Mouse (Mus musculus): ENCODE measurements around the gene Gchfr. TPM values are rescaled to one million over a fixed set of nuclear protein-coding genes. Genes with fewer than 3 reads are reported as not detected.

Gchfr gene
- total RNA-seq, 2 experiments from 2014 or later = not detected

DNA sequence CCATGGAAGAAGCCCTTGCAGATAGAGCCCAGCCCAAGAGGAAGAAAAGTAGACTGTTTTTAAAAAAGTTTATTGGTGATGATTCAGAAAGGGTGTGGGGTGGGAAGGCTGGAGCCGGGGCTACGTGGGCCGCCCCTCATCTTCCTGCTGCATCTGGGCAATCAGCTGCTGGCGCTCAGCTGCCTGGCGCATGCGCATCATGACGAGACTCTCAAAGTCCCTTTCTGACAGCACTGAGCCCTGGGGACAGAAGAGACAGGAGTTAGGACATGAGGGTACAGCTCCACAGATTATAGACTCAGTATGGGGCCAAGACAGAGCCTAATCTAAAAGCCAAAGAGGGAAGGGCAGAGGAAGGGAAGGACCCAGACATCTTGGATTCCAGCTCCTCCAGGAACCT lies 4.9 kb downstream of the Gchfr start:
- no peak for DNase-seq (ENCODE audit: low spot score in 2 of 2)
- intact Hi-C loops (cut with DNase I) = no loop called here

DNA sequence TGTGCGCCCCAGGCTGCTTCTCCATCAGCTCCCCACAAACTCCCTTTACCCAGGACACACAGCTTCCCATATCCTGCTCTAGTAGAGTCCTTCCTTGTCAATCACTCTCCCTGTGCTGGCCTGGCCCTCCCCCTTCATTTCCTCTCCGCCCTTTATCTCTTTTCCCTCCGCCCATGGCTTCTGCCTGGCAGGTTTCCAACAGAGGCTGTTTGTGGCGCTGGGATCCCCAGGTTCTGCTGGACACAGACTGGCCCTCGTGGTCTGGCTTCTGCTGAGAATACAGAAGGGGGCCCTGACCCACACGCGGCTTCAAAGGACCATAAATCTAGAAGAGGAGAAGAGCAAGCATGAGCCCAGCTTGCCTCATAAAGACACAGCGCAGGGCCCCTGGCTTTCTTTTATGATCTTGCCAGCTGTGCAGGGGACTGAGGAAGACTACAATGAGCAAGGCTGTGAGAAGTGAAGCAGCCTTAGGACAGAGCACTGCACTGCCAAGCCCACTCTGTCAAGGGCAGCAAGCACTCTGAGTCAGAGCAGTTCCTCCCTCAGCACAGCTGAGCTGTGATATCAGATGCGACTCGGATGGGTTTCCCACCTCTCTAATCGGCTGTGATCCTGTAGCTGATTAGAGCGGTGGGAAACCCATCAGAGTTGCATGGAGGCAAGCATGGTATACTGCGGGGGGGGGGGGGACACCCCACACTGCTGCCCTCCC lies 5.4 kb downstream of the Gchfr start:
- DNase-seq (ENCODE audit: low spot score in 2 of 2) = no peak
- intact Hi-C loops (cut with DNase I) = no loop called here

- intact Hi-C loops (cut with DNase I) = no loop called here
- no peak for DNase-seq (ENCODE audit: low spot score in 2 of 2)
Observed at GRCm38 (mm10) chr2:119173991-119174651, 6.5 kb downstream of the Gchfr start, which contains the start of gene Gm14137. Gene Gm14137, plus strand, starts transcription at chr2:119174509.

- intact Hi-C loops (cut with DNase I) = no loop called here
Observed at GRCm38 (mm10) chr2:119174866-119175265, 7.3 kb downstream of the Gchfr start.

DNA sequence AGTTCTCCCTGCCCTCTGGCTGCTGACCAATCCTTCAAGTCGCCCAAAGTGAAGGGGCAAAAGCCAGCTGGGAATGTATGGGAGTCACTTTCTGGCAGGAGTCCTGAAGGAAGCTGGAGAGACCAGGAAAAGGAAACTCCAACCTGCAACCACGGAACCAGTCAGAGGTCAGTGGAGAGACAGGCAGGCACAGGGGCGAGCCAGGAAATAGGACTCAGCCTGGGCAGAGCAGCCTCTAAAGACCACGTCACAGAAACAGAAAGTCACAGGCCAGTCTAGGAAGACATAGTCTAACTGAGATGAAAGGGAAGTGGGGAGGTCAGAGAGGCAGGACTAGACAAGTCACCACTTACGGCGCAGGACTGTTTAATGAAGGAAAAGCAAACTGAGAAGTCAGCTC lies 8.0 kb downstream of the Gchfr start:
- intact Hi-C loops (cut with DNase I) = no loop called here
- DNase-seq (ENCODE audit: low spot score in 2 of 2) = no peak

More at GRCm38 (mm10) chr2:119174866-119175265, 7.3 kb downstream of the Gchfr start:
- DNase-seq (ENCODE audit: low spot score in 2 of 2) = no peak

- no peak for DNase-seq (ENCODE audit: low spot score in 2 of 2)
- intact Hi-C loops (cut with DNase I) = no loop called here
Observed at GRCm38 (mm10) chr2:119176761-119177160, 9.2 kb downstream of the Gchfr start.

DNA sequence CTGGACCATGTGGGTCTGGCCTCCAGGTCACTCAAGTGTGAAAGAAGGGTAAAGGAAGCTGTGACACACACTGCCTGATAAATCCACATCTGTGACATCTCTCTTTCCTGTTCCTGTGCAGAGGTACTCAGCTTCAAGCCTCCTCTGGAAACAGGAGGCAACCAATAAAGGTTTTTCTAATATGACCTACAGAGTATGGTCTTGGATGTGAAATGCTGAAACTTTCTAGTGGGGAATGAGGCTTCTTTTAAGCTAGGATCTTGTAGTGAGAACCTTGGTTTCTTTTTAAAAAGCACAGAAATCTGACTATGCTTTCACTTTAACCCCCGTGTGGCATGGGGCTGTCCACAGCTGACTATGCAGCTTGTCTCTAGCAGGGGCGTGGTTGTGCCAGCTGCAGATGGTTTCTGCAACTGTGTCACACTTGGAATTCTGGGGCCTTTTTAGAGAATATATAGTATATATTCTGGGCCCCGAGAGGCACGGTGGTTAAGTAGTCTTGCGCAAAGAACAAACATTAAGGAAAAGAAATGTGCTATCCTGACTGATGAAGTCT lies 9.9 kb downstream of the Gchfr start:
- DNase-seq (ENCODE audit: low spot score in 2 of 2) = no peak
- intact Hi-C loops (cut with DNase I) = no loop called here

DNA sequence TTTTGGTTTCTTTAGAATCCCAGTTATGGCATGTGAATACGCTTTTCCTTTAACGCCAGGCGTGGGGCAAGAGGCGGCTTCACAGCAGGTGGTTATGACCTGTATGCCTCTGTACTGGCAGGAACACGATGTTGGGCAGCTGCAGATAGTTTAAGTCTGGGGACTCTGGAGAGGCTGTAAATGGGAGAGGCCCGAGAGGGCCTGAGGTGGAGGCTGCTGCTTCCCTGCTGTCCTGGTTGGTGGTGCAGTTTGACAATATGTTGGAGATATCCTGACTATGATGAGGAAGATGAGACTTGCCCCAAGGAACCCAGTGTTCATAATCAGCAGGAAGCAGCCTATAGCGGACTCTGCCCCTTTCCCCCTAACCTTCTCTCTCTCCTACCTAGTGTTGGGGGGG lies 15.3 kb downstream of the Gchfr start:
- no peak for DNase-seq (ENCODE audit: low spot score in 2 of 2)
- intact Hi-C loops (cut with DNase I) = no loop called here

DNA sequence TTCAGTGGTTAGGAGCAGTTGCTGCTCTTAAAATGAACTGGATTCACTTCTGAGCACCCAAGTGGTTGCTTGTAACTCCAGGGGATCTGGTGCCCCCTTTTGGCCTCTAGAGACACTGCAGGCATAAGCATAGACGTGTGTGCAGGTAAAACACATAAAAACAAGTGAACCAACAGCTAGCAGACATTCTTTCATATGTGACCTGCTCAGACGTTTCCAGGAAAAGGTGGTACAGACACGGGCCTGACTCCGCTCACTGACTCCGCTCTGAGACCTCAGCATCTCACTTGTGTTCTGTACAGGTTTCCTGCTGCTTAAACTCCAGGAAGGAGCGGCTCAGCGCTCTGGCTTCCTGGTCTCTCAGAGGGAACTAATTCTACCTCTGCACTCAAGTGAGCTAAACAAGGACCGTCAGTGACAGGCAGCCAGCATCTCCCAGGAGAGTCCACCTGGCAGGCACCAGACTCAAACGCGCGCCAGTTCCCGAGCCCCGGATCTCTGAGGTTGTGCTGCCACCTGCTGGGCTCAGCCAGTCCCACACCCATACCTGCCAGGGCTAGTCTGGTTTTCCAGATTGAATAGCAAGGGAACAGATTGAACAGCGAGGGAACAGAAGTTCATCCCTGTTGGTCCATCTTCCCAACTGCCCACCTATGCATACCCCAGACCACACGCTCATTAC lies 21.6 kb downstream of the Gchfr start:
- peak; percentile 78 to 88 for DNase-seq (ENCODE audit: low spot score in 2 of 2)
- intact Hi-C loops (cut with DNase I) = loop anchor here (5.0 kb wide), 1 partner anchor 147 kb away; no protein-coding TSS in a partner anchor

GRCm38 (mm10) chr2:119190969-119191368 lies 23.4 kb downstream of the Gchfr start:
- intact Hi-C loops (cut with DNase I) = no loop called here
- DNase-seq (ENCODE audit: low spot score in 2 of 2) = no peak

- DNase-seq (ENCODE audit: low spot score in 2 of 2) = no peak
- intact Hi-C loops (cut with DNase I) = no loop called here
Observed at GRCm38 (mm10) chr2:119194140-119194539, 26.6 kb downstream of the Gchfr start.

GRCm38 (mm10) chr2:119196316-119197108 lies 28.9 kb downstream of the Gchfr start:
- no peak for DNase-seq (ENCODE audit: low spot score in 2 of 2)
- intact Hi-C loops (cut with DNase I) = no loop called here

DNA sequence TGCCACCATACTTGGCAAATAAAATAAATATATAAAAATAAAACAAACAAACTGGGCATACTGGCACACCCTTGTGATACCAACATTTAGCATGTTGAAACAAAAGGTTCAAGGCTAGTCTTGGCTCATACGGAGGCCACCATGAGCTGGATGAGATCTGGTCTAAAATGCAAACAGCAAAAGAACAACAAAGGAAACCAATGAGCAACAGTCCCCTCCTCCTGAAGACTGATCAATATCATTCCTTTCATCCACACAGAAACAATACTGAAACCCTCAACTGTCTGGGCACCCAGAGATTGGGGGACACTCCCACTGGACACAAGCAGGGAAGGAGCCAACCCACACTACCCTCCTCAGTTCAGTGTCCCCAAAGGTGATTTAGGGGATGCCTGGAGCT lies 29.9 kb downstream of the Gchfr start:
- intact Hi-C loops (cut with DNase I) = no loop called here
- DNase-seq (ENCODE audit: low spot score in 2 of 2) = no peak

DNA sequence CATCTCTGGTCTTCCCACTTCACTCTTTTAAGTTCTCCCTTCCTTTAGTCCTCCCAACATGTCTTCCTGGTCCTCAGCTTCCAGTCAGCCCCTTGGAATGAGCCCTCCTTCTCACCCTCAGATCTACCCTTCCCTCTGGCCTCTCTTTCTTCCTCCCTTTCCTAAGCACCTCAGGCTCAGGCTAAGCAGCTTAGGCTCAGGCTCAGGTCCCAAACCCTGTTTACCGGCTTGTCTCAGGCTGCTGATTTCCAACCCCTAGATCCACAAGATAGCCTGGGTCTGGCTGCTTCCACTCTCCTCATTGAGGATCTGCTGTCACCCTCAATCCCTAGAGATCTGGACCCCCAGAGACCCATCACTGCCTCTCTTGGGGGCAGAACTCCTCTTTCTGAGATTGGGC lies 30.5 kb downstream of the Gchfr start:
- intact Hi-C loops (cut with DNase I) = no loop called here
- no peak for DNase-seq (ENCODE audit: low spot score in 2 of 2)

DNA sequence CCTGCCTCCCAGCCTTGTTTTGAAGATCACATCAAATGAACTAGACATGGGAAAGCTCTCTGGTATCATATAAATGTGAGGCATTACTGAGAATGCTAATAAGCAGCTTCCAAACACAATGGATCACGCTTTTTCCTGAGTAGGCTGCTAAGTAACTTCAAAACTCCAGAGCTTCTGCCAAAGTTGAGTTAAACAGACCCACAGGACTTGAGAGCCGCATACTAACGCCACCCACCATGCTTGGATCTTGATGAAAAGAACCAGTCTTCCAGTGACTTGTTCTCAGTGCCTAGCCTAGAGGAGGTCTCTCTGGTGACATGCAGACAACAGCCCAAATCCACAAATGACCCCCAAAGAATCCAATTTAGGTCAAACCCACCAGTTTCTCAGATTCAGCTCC lies 31.4 kb downstream of the Gchfr start:
- intact Hi-C loops (cut with DNase I) = no loop called here

GRCm38 (mm10) chr2:119202914-119203453 lies 35.4 kb downstream of the Gchfr start:
- no peak for DNase-seq (ENCODE audit: low spot score in 2 of 2)
- intact Hi-C loops (cut with DNase I) = no loop called here

More for the DNA sequence above, 31.4 kb downstream of the Gchfr start:
- peak in 1 of 2 experiments; percentile 52 for DNase-seq (ENCODE audit: low spot score in 2 of 2)

DNA sequence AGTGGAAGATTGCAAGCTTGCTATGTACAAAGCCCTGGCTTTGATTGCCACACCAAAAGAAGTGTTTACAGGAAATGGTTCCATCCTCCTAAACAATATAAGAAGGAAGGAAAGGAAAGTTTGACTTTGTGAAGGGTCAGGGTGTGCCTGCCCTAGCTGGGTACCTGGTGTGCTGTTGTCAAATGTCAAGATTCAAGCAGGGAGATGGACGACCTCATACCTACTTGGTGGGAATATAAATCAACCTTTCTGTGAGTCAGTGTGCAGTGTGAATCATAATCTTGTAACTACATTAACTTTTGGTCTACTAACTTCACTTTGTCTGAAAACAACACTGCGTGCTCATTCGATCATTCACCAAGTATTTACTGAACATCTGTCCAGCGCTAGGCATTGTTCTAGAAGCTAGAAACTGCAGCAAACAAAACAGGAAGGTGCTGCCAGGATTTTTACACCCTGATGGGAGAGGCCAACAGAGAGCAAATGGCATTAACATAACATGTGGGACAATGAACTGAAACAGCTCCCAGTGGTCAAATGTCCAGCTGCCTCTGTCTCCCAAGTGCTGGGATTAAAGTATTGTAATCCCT lies 36.4 kb downstream of the Gchfr start:
- DNase-seq (ENCODE audit: low spot score in 2 of 2) = no peak
- intact Hi-C loops (cut with DNase I) = no loop called here

GRCm38 (mm10) chr2:119207961-119208343 lies 40.4 kb downstream of the Gchfr start:
- DNase-seq (ENCODE audit: low spot score in 2 of 2) = no peak
- intact Hi-C loops (cut with DNase I) = loop anchor here (1.0 to 5.0 kb wide), 2 partner anchors 80 to 96 kb away; partner anchors contain the start of genes Rad51 and Vps18
